Mouse (Mus musculus) CH12.LX (cell line): ENCODE data around the gene Olfr578. TPM values are rescaled to one million over a fixed set of nuclear protein-coding genes. Genes with fewer than 3 reads are reported as not detected.

Experiments
- DNase-seq: peaks from one replicate; pipeline ENCODE4 v3.0.0-alpha.2; 2013; ENCODE audit errors: extremely low read depth
- H3K27ac ChIP-seq: 2 replicates; pipeline ENCODE4 v1.5.1; 2012; ENCODE audit warnings: low read depth, mild to moderate bottlenecking, control low read depth, moderate library complexity; ENCODE audit not compliant: insufficient read depth
- H3K27me3 ChIP-seq: replicated peaks from 2 replicates; pipeline ENCODE3; 2012; ENCODE audit warnings: inconsistent platforms
- H3K36me3 ChIP-seq, 2 experiments: replicated peaks in 1 of 2; 2 replicates each; pipeline versions ENCODE3 to v1.6.1; 2012; ENCODE audit warnings: inconsistent platforms in 1 of 2, low read length in 1 of 2, mild to moderate bottlenecking in 1 of 2, mixed read lengths in 1 of 2, moderate library complexity in 1 of 2; ENCODE audit not compliant: control insufficient read depth in 1 of 2, insufficient read depth in 1 of 2
- H3K4me1 ChIP-seq, 2 experiments: 2 replicates each; pipeline ENCODE4 v1.6.1; 2012; ENCODE audit warnings: inconsistent platforms in 1 of 2, moderate library complexity in 1 of 2; ENCODE audit not compliant: insufficient read depth in 2 of 2, control insufficient read depth in 1 of 2
- H3K4me2 ChIP-seq: 2 replicates; pipeline ENCODE4 v1.6.1; 2012; ENCODE audit warnings: low read depth, mild to moderate bottlenecking, control low read depth; ENCODE audit not compliant: poor library complexity, insufficient read depth, severe bottlenecking
- H3K4me3 ChIP-seq, 3 experiments: fragments of 150-350 bp in 1 of 3; sonication (generic) in 1 of 3; replicated peaks in 1 of 3; 2 replicates each; pipeline versions ENCODE3 to v1.5.1; 2011 to 2012; ENCODE audit warnings: low read depth in 2 of 3, low read length in 2 of 3, mild to moderate bottlenecking in 2 of 3, moderate library complexity in 2 of 3, control low read depth in 1 of 3, improper control_type of control experiment in 1 of 3, inconsistent platforms in 1 of 3, mixed read lengths in 1 of 3; ENCODE audit not compliant: poor library complexity in 1 of 3
- H3K79me2 ChIP-seq: replicated peaks from 2 replicates; pipeline ENCODE4 v1.6.1; 2012; ENCODE audit warnings: mild to moderate bottlenecking, moderate library complexity; ENCODE audit not compliant: control insufficient read depth, poor library complexity, insufficient read depth, severe bottlenecking; ENCODE audit errors: extremely low read depth
- H3K9ac ChIP-seq: 2 replicates; pipeline ENCODE4 v1.6.1; 2012; ENCODE audit warnings: low read depth, mild to moderate bottlenecking, control low read depth, moderate library complexity; ENCODE audit not compliant: insufficient read depth
- H3K9me3 ChIP-seq: replicated peaks from 2 replicates; pipeline ENCODE3; 2012; ENCODE audit warnings: low read length, inconsistent platforms, mixed read lengths
- CHD1 ChIP-seq: IDR thresholded peaks from 2 replicates; pipeline ENCODE4 v1.6.1; 2012; ENCODE audit warnings: low read depth, low read length, improper control_type of control experiment, inconsistent platforms
- CHD2 ChIP-seq: IDR thresholded peaks from 2 replicates; pipeline ENCODE4 v1.6.1; 2011; ENCODE audit warnings: low read length, improper control_type of control experiment
- EP300 ChIP-seq: IDR thresholded peaks from 2 replicates; pipeline ENCODE4 v1.6.1; 2011; ENCODE audit warnings: low read length, improper control_type of control experiment
- ETS1 ChIP-seq: conservative IDR thresholded peaks from 2 replicates; pipeline ENCODE4 v1.6.1; 2012; ENCODE audit warnings: low read depth, mild to moderate bottlenecking, inconsistent platforms, low read length, improper control_type of control experiment, moderate library complexity
- GABPA ChIP-seq: IDR thresholded peaks from 2 replicates; pipeline ENCODE4 v1.6.1; 2012; ENCODE audit warnings: low read depth, low read length, improper control_type of control experiment, inconsistent platforms; ENCODE audit not compliant: insufficient replicate concordance
- IRF4 ChIP-seq: IDR thresholded peaks from 2 replicates; pipeline ENCODE4 v1.6.1; 2014; ENCODE audit warnings: low read depth, mild to moderate bottlenecking, inconsistent platforms, low read length, improper control_type of control experiment
- JUN ChIP-seq: IDR thresholded peaks from 2 replicates; pipeline ENCODE4 v1.6.1; 2011; ENCODE audit warnings: low read depth, mild to moderate bottlenecking, low read length, improper control_type of control experiment, moderate library complexity; ENCODE audit not compliant: insufficient read depth
- JUND ChIP-seq: conservative IDR thresholded peaks from 2 replicates; pipeline ENCODE4 v1.6.1; 2011; ENCODE audit warnings: low read depth, low read length, improper control_type of control experiment
- MAX ChIP-seq: IDR thresholded peaks from 2 replicates; pipeline ENCODE4 v1.6.1; 2011; ENCODE audit warnings: low read length, improper control_type of control experiment
- NRF1 ChIP-seq: IDR thresholded peaks from 2 replicates; pipeline ENCODE4 v1.6.1; 2014; ENCODE audit warnings: low read depth, mild to moderate bottlenecking, inconsistent platforms, low read length, improper control_type of control experiment, moderate library complexity
- POLR2AphosphoS2 ChIP-seq: IDR thresholded peaks from 2 replicates; pipeline ENCODE4 v1.6.1; 2011; ENCODE audit warnings: low read depth, low read length, improper control_type of control experiment
- SMC3 ChIP-seq: IDR thresholded peaks from 2 replicates; pipeline ENCODE4 v1.6.1; 2011; ENCODE audit warnings: low read depth, low read length, improper control_type of control experiment
- UBTF ChIP-seq: IDR thresholded peaks from 2 replicates; pipeline ENCODE4 v1.6.1; 2012; ENCODE audit warnings: low read depth, mild to moderate bottlenecking, inconsistent platforms, low read length, improper control_type of control experiment, moderate library complexity
- USF1 ChIP-seq: IDR thresholded peaks from 2 replicates; pipeline ENCODE4 v1.6.1; 2014; ENCODE audit warnings: low read depth, mild to moderate bottlenecking, inconsistent platforms, low read length, improper control_type of control experiment
- ZKSCAN1 ChIP-seq: IDR thresholded peaks from 2 replicates; pipeline ENCODE4 v1.6.1; 2012; ENCODE audit warnings: low read depth, inconsistent platforms, low read length, improper control_type of control experiment, borderline replicate concordance
- ZMIZ1 ChIP-seq: IDR thresholded peaks from 2 replicates; pipeline ENCODE4 v1.6.1; 2012; ENCODE audit warnings: low read depth, mild to moderate bottlenecking, inconsistent platforms, low read length, improper control_type of control experiment
- ZNF384 ChIP-seq: IDR thresholded peaks from 2 replicates; pipeline ENCODE4 v1.6.1; 2012; ENCODE audit warnings: low read depth, low read length, improper control_type of control experiment, inconsistent platforms
- dilution Hi-C: fragments of 300-500 bp; cut with MboI; formaldehyde crosslinking; loops from 2 replicates; pipeline ENCODE4 v1.14.3; 2020; ENCODE audit warnings: low sequenced_read_pairs; ENCODE audit not compliant: extremely low pct_unique_long_range_greater_than_20kb, extremely low pct_ligation_motif_present
- in situ Hi-C: fragments of 300-500 bp; cut with MboI; formaldehyde crosslinking; loops from 3 replicates; pipeline ENCODE4 v1.14.3; 2019; ENCODE audit warnings: low sequenced_read_pairs, low pct_ligation_motif_present, low pct_unique_long_range_greater_than_20kb, mixed read lengths
- polyA plus RNA-seq: library from polyadenylated mRNA; unstranded; fragments of >175 nt; gene quantifications from 2 replicates; pipeline ENCODE4 v1.2.1, GENCODE M21; 2012; ENCODE audit warnings: low read depth; ENCODE audit not compliant: insufficient read length
- total RNA-seq, 2 experiments: library from RNA; depleted of rRNA; stranded (reverse); fragments of 300-350 nt in 1 of 2; fragments of >200 nt in 1 of 2; gene quantifications; 2 replicates each; pipeline ENCODE4 v1.2.3; 2012 to 2014

Gene Olfr578
- total RNA-seq (2012; rRNA removed) (not detected in 2 replicates), total RNA-seq (2014; rRNA removed) (not detected in 2 replicates), polyA plus RNA-seq (not detected in 2 replicates)

- no peaks in the 10 kb centered on the region for H3K9me3 ChIP-seq
- no peaks in the 10 kb centered on the region for H3K27me3 ChIP-seq
- H3K4me1 ChIP-seq: no peaks in the 10 kb centered on the region
- H3K27ac ChIP-seq: no peak within 1 kb of the TSS
- H3K9ac ChIP-seq: no peak within 1 kb of the TSS
- H3K36me3 ChIP-seq: no peaks in the 10 kb centered on the region
- H3K4me2 ChIP-seq: no peak within 1 kb of the TSS
- H3K79me2 ChIP-seq: no peaks in the 10 kb centered on the region
- H3K4me3 ChIP-seq: no peak within 1 kb of the TSS
- in situ Hi-C loops (no loop called here), dilution Hi-C loops (no loop called here)
- TF ChIP-seq JUND (no peak), POLR2AphosphoS2 (no peak), USF1 (no peak), NRF1 (no peak), UBTF (no peak), CHD1 (no peak), EP300 (no peak), ZMIZ1 (no peak), MAX (no peak), ZKSCAN1 (no peak), CHD2 (no peak)
- DNase-seq: no peak
Measured at GRCm38 (mm10) chr7:102989224-102989623, at the start of gene Olfr578. Olfr578 (minus strand) TSS chr7:102989324.

GRCm38 (mm10) chr7:103037724-103038123 lies 48.6 kb upstream of the Olfr578 start, which contains the start of gene Olfr582:
Olfr582 (plus strand) TSS chr7:103038024.
- Histone ChIP-seq H3K36me3 (no peaks in the 10 kb centered on the region), H3K79me2 (no peaks in the 10 kb centered on the region), H3K27me3 (no peaks in the 10 kb centered on the region), H3K27ac (no peak within 1 kb of the TSS), H3K9ac (no peak within 1 kb of the TSS), H3K4me2 (no peak within 1 kb of the TSS), H3K4me1 (no peaks in the 10 kb centered on the region), H3K4me3 (no peak within 1 kb of the TSS), H3K9me3 (no peaks in the 10 kb centered on the region)
- TF ChIP-seq ETS1: no peak
- TF ChIP-seq USF1: no peak
- TF ChIP-seq SMC3: no peak
- TF ChIP-seq ZNF384: no peak
- TF ChIP-seq IRF4: no peak
- in situ Hi-C loops: no loop called here
- dilution Hi-C loops: no loop called here
- DNase-seq: no peak

- Histone ChIP-seq H3K4me2 (no peak within 1 kb of the TSS), H3K36me3 (no peaks in the 10 kb centered on the region), H3K9me3 (no peaks in the 10 kb centered on the region), H3K4me3 (no peak within 1 kb of the TSS), H3K9ac (no peak within 1 kb of the TSS), H3K27ac (no peak within 1 kb of the TSS), H3K79me2 (no peaks in the 10 kb centered on the region), H3K4me1 (no peaks in the 10 kb centered on the region), H3K27me3 (no peaks in the 10 kb centered on the region)
- no peak for TF ChIP-seq GABPA
- TF ChIP-seq JUN: no peak
- DNase-seq: no peak
- dilution Hi-C loops: no loop called here
- in situ Hi-C loops: no loop called here
Measured at GRCm38 (mm10) chr7:102975843-102976242, 13.3 kb downstream of the Olfr578 start, which contains the start of gene Olfr577. Olfr577 (minus strand) TSS chr7:102975943.
